Mouse (Mus musculus): ENCODE data around the gene Gsta3.

- TF ChIP-seq ZNF384 (IDR thresholded peaks at IDR 0.05; ENCODE audit: low read depth, low read length), result no peak
- TF ChIP-seq CHD2 (IDR thresholded peaks at IDR 0.05; ENCODE audit: low read depth, low read length), result no peak
- TF ChIP-seq MAFK (IDR thresholded peaks at IDR 0.05; ENCODE audit: insufficient read depth, low read depth, low read length), result peak; percentile 76
- TF ChIP-seq ZC3H11A (IDR thresholded peaks at IDR 0.05; ENCODE audit: borderline replicate concordance, low read depth, low read length), result no peak
Measured at GRCm38 (mm10) chr1:21264747-21265146, 24.4 kb downstream of the Gsta3 start.

Measured in ES-E14 (cell line).